Mouse (Mus musculus) limb, embryonic 14.5 days (tissue): ENCODE results near the gene Sipa1l1. TPM values are rescaled to one million over a fixed set of nuclear protein-coding genes. Genes with fewer than 3 reads are reported as not detected.
"Not testable (repeated sequence)": the region's sequence is repeated elsewhere in the genome, so short reads cannot be mapped to it uniquely, and the experiment has no call there.

ENCODE experiments used
- ATAC-seq: fragments of 200-750 bp; cut with Nextera tagmentation; 2 replicates; pipeline ENCODE4 v1.8.0; 2017; ENCODE audit warnings: low read depth, moderate number of reproducible peaks, moderate TSS enrichment; ENCODE audit not compliant: low FRiP score
- DNase-seq: peaks from one replicate; pipeline ENCODE4 v3.0.0-alpha.2; 2015; ENCODE audit warnings: low spot score
- H3K27ac ChIP-seq: fragments of 300-500 bp; sonication (generic); replicated peaks from 2 replicates; pipeline ENCODE4 v1.5.1; 2014; ENCODE audit warnings: low read depth, mild to moderate bottlenecking, low read length, moderate library complexity, mixed read lengths
- H3K27me3 ChIP-seq: fragments of 300-500 bp; sonication (generic); 2 replicates; pipeline ENCODE4 v1.6.1; 2014; ENCODE audit warnings: low read length, mixed read lengths; ENCODE audit not compliant: control insufficient read depth, insufficient read depth
- H3K36me3 ChIP-seq: fragments of 300-500 bp; sonication (generic); 2 replicates; pipeline ENCODE4 v1.6.1; 2014; ENCODE audit warnings: mild to moderate bottlenecking, low read length, moderate library complexity, mixed read lengths; ENCODE audit not compliant: control insufficient read depth, insufficient read depth
- H3K4me1 ChIP-seq: fragments of 300-500 bp; sonication (generic); 2 replicates; pipeline ENCODE4 v1.6.1; 2014; ENCODE audit warnings: antibody characterized with exemption, low read length, mixed read lengths; ENCODE audit not compliant: control insufficient read depth, insufficient read depth
- H3K4me2 ChIP-seq: fragments of 300-500 bp; sonication (generic); replicated peaks from 2 replicates; pipeline ENCODE4 v1.6.1; 2014; ENCODE audit warnings: low read depth, mild to moderate bottlenecking, low read length, moderate library complexity; ENCODE audit not compliant: severe bottlenecking
- H3K4me3 ChIP-seq: fragments of 300-500 bp; sonication (generic); replicated peaks from 2 replicates; pipeline ENCODE4 v1.5.1; 2014; ENCODE audit warnings: low read length
- H3K9ac ChIP-seq: fragments of 300-500 bp; sonication (generic); 2 replicates; pipeline ENCODE4 v1.6.1; 2014; ENCODE audit warnings: mild to moderate bottlenecking, low read depth, low read length, moderate library complexity; ENCODE audit not compliant: severe bottlenecking
- H3K9me3 ChIP-seq: fragments of 300-500 bp; sonication (generic); 2 replicates; pipeline ENCODE4 v1.6.1; 2016; ENCODE audit warnings: low read length; ENCODE audit not compliant: control insufficient read depth
- POLR2A ChIP-seq: fragments of 200-500 bp; IDR thresholded peaks from 2 replicates; pipeline ENCODE4 v1.8.0; 2012; ENCODE audit warnings: inconsistent platforms, mild to moderate bottlenecking, moderate library complexity, borderline replicate concordance; ENCODE audit not compliant: insufficient read depth, insufficient read length; ENCODE audit errors: extremely low read depth
- WGBS: fragments of 180-500 bp; shearing (Covaris S2); extraction: QIAGEN DNeasy Blood & Tissue Kit; methylation state at CpG from one replicate; pipeline ENCODE4 v1.1.7; 2014; 5-methylcytosine and 5-hydroxymethylcytosine counted together
- polyA plus RNA-seq, 2 experiments: library from polyadenylated mRNA; depleted of rRNA in 1 of 2; stranded (reverse) in 1 of 2; unstranded in 1 of 2; fragments of >200 nt; fragmentation: Nextera tagmentation in 1 of 2; extraction: Ambion mirVana in 1 of 2; gene quantifications; 2 replicates each; pipeline versions ENCODE4 v1.2.1 to v1.2.3; 2012 to 2014

The Sipa1l1 gene
- polyA plus RNA-seq, 2 experiments: 29.5 to 31.0 TPM

GRCm38 (mm10) chr12:82178636-82179035 is 9.5 kb downstream of the Sipa1l1 start:
- Histone ChIP-seq H3K27ac (no peak overlapping the region), H3K36me3 (peaks cover 5% of the 10 kb centered on the region; the same call in 1 of the 2 replicates), H3K27me3 (no peaks in the 10 kb centered on the region), H3K4me3 (no peak overlapping the region), H3K4me1 (no peaks in the 10 kb centered on the region), H3K4me2 (no peak overlapping the region), H3K9ac (no peak overlapping the region), H3K9me3 (0 out of 2 replicates have a peak, but pooled peaks cover 7% of the 10 kb centered on the region)
- no peak for ATAC-seq
- no peak for TF ChIP-seq POLR2A
- DNase-seq: no peak
- 85% methylated on average over 4 of the region's 4 CpGs for WGBS

- no peaks in the 10 kb centered on the region for H3K27me3 ChIP-seq
- no peaks in the 10 kb centered on the region for H3K4me1 ChIP-seq
- TF ChIP-seq POLR2A: no peak
- ATAC-seq (no peak), DNase-seq (no peak)
- H3K27ac ChIP-seq: no peak overlapping the region
- 93% methylated on average over 4 of the region's 4 CpGs for WGBS
- no peak overlapping the region for H3K4me3 ChIP-seq
- H3K9me3 ChIP-seq: 0 out of 2 replicates have a peak, but pooled peaks cover 7% of the 10 kb centered on the region
- H3K9ac ChIP-seq: no peak overlapping the region
- H3K4me2 ChIP-seq: no peak overlapping the region
- H3K36me3 ChIP-seq: peaks cover 5% of the 10 kb centered on the region; the same call in 1 of the 2 replicates
Measured at GRCm38 (mm10) chr12:82179626-82180025, 10.5 kb downstream of the Sipa1l1 start.

GRCm38 (mm10) chr12:82186156-82186555 is 17.0 kb downstream of the Sipa1l1 start:
- not testable (repeated sequence) for H3K4me2 ChIP-seq, DNase-seq, H3K4me3 ChIP-seq, ATAC-seq, H3K9ac ChIP-seq, H3K36me3 ChIP-seq, H3K27ac ChIP-seq, H3K9me3 ChIP-seq, H3K27me3 ChIP-seq
- H3K4me1 ChIP-seq: peaks cover 30% of the 10 kb centered on the region

DNA sequence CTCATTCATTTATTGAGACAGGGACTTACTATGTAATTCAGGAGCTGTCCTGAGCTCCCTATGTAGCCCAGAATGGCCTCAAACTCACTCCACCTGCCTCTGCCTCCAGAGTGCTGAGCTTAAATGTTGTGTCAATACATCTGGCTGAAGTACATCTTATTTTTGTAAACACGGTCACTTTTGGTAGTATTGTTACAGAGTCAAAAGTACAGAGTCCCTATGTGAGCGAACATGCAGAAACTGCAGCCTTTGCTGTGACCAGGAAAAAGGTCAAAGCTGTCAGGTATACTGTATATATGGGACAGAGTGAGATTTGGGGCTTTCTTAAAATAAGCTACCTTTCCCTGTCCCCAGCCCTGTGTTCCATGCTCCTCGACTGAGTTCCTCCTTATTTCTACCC is 17.6 kb downstream of the Sipa1l1 start:
- no peak overlapping the region for H3K4me2 ChIP-seq
- no peak overlapping the region for H3K4me3 ChIP-seq
- 75% methylated on average over 3 of the region's 3 CpGs for WGBS
- DNase-seq (no peak), ATAC-seq (no peak)
- H3K27me3 ChIP-seq: no peaks in the 10 kb centered on the region
- H3K9me3 ChIP-seq: peaks cover 3% of the 10 kb centered on the region; the same call in 1 of the 2 replicates
- no peak overlapping the region for H3K9ac ChIP-seq
- no peak overlapping the region for H3K27ac ChIP-seq
- TF ChIP-seq POLR2A: no peak
- H3K4me1 ChIP-seq: peaks cover 30% of the 10 kb centered on the region
- peaks cover 4% of the 10 kb centered on the region; the same call in 1 of the 2 replicates for H3K36me3 ChIP-seq

DNA sequence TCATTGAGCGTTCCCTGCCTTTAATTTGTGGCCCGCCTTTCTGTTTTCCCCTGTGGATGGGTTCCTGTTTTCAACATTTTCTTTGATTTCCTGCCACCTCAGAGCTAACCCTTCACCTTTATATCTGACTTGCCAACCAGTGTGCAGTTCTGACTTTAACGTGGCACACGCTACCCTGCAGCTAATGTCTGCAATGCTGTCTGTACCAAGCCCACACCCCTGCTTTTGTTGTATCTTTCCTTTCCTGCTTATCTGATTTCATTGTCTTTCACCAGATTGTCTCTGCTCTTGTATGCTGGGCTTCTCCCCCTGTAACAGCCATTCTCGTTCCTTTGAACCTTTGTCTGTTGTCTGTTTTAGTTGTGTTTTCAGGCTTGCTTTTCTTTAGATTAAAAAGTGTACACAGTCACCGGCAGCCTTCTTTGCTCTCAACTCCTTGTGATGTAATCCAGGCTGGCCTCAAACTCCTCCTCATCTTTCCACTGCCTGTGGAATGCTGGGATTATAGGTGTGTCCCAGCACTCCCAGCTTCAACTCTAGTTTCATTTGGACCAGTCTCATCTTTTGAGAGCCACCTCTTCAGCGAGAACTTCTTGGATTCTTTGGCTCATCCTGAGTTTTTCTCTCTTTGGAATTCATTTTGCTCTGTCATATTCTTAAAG is 18.2 kb downstream of the Sipa1l1 start:
- 69% methylated on average over 7 of the region's 7 CpGs for WGBS
- no peaks in the 10 kb centered on the region for H3K36me3 ChIP-seq
- DNase-seq: no peak
- no peak for ATAC-seq
- TF ChIP-seq POLR2A: no peak
- H3K4me2 ChIP-seq: no peak overlapping the region
- no peak overlapping the region for H3K9ac ChIP-seq
- peaks cover 3% of the 10 kb centered on the region; the same call in 1 of the 2 replicates for H3K9me3 ChIP-seq
- peaks cover 30% of the 10 kb centered on the region for H3K4me1 ChIP-seq
- H3K4me3 ChIP-seq: no peak overlapping the region
- H3K27me3 ChIP-seq: no peaks in the 10 kb centered on the region
- H3K27ac ChIP-seq: no peak overlapping the region
